Mouse (Mus musculus) megakaryocyte, embryonic 14.5 days (primary cell): Measurements from ENCODE around the gene Aplp2. TPM values are rescaled to one million over a fixed set of nuclear protein-coding genes. Genes with fewer than 3 reads are reported as not detected.
A peak's percentile ranks its signal among the peaks of the same experiment; 100 is the strongest.

ENCODE experiments used
- H3K27me3 ChIP-seq: replicated peaks from 2 replicates; pipeline ENCODE3; 2012; ENCODE audit warnings: inconsistent platforms
- H3K36me3 ChIP-seq: replicated peaks from 2 replicates; pipeline ENCODE3; 2012; ENCODE audit warnings: low read length, inconsistent platforms, mixed read lengths
- H3K4me1 ChIP-seq: 2 replicates; pipeline ENCODE4 v1.6.1; 2012; ENCODE audit warnings: inconsistent platforms
- H3K4me3 ChIP-seq: replicated peaks from 2 replicates; pipeline ENCODE3; 2012; ENCODE audit warnings: moderate library complexity, mild to moderate bottlenecking, inconsistent platforms
- H3K9me3 ChIP-seq: 2 replicates; pipeline ENCODE4 v1.6.1; 2012; ENCODE audit warnings: inconsistent platforms
- FLI1 ChIP-seq: IDR thresholded peaks from 2 replicates; pipeline ENCODE4 v1.6.1; 2012; ENCODE audit warnings: low read length, inconsistent platforms, mixed read lengths
- GATA1 ChIP-seq: IDR thresholded peaks from 3 replicates; pipeline ENCODE4 v1.6.1; 2012; ENCODE audit warnings: mixed read lengths, low read length, inconsistent platforms, borderline replicate concordance
- polyA plus RNA-seq: library from polyadenylated mRNA; stranded (reverse); fragments of >175 nt; gene quantifications from 2 replicates; pipeline ENCODE4 v1.2.3, GENCODE M21; 2012; ENCODE audit warnings: low replicate concordance; ENCODE audit not compliant: insufficient read depth

The Aplp2 gene
- polyA plus RNA-seq, 1 experiment: 4.7 TPM

- Histone ChIP-seq H3K4me3 (no peak overlapping the region), H3K4me1 (0 out of 2 replicates have a peak, but pooled peaks cover 4% of the 10 kb centered on the region), H3K27me3 (peaks cover 10% of the 10 kb centered on the region), H3K9me3 (peaks cover 3% of the 10 kb centered on the region; the same call in 1 of the 2 replicates), H3K36me3 (no peaks in the 10 kb centered on the region)
- TF ChIP-seq FLI1 (no peak), GATA1 (no peak)
These were observed 23.4 kb upstream of the Aplp2 start for GRCm38 (mm10) chr9:31235030-31235429.

- 0 out of 2 replicates have a peak, but pooled peaks cover 4% of the 10 kb centered on the region for H3K4me1 ChIP-seq
- H3K9me3 ChIP-seq: no peaks in the 10 kb centered on the region
- no peak overlapping the region for H3K4me3 ChIP-seq
- no peak for TF ChIP-seq FLI1
- no peak for TF ChIP-seq GATA1
- no peaks in the 10 kb centered on the region for H3K27me3 ChIP-seq
- no peaks in the 10 kb centered on the region for H3K36me3 ChIP-seq
These were observed 14.9 kb upstream of the Aplp2 start for GRCm38 (mm10) chr9:31226541-31226940.

GRCm38 (mm10) chr9:31225808-31226207, 14.2 kb upstream of the Aplp2 start:
- TF ChIP-seq GATA1 (no peak), FLI1 (no peak)
- no peak overlapping the region for H3K4me3 ChIP-seq
- H3K27me3 ChIP-seq: no peaks in the 10 kb centered on the region
- no peaks in the 10 kb centered on the region for H3K36me3 ChIP-seq
- no peaks in the 10 kb centered on the region for H3K9me3 ChIP-seq
- 0 out of 2 replicates have a peak, but pooled peaks cover 4% of the 10 kb centered on the region for H3K4me1 ChIP-seq

GRCm38 (mm10) chr9:31223475-31223874, 11.9 kb upstream of the Aplp2 start:
- H3K36me3 ChIP-seq: no peaks in the 10 kb centered on the region
- H3K4me3 ChIP-seq: no peak overlapping the region
- no peaks in the 10 kb centered on the region for H3K9me3 ChIP-seq
- H3K4me1 ChIP-seq: no peaks in the 10 kb centered on the region
- TF ChIP-seq FLI1 (no peak), GATA1 (no peak)
- H3K27me3 ChIP-seq: peaks cover 5% of the 10 kb centered on the region

- Histone ChIP-seq H3K4me1 (peaks cover 8% of the 10 kb centered on the region), H3K4me3 (no peak overlapping the region), H3K36me3 (no peaks in the 10 kb centered on the region), H3K27me3 (peaks cover 10% of the 10 kb centered on the region), H3K9me3 (no peaks in the 10 kb centered on the region)
- no peak for TF ChIP-seq GATA1
- no peak for TF ChIP-seq FLI1
These were observed 9.6 kb upstream of the Aplp2 start for GRCm38 (mm10) chr9:31221170-31221569.

- Histone ChIP-seq H3K9me3 (no peaks in the 10 kb centered on the region), H3K36me3 (no peaks in the 10 kb centered on the region), H3K27me3 (peaks cover 16% of the 10 kb centered on the region), H3K4me1 (peaks cover 10% of the 10 kb centered on the region), H3K4me3 (no peak overlapping the region)
- TF ChIP-seq GATA1 (no peak), FLI1 (no peak)
These were observed 6.2 kb upstream of the Aplp2 start for GRCm38 (mm10) chr9:31217631-31218380.

- Histone ChIP-seq H3K4me3 (peak overlapping the region; percentile 95), H3K36me3 (no peaks in the 10 kb centered on the region), H3K9me3 (no peaks in the 10 kb centered on the region), H3K4me1 (peaks cover 26% of the 10 kb centered on the region), H3K27me3 (peaks cover 54% of the 10 kb centered on the region)
- TF ChIP-seq FLI1: no peak
- no peak for TF ChIP-seq GATA1
These were observed 939 bp upstream of the Aplp2 start for GRCm38 (mm10) chr9:31212500-31213008.

- TF ChIP-seq FLI1 (no peak), GATA1 (no peak)
- H3K9me3 ChIP-seq: no peaks in the 10 kb centered on the region
- no peaks in the 10 kb centered on the region for H3K36me3 ChIP-seq
- peak overlapping the region; percentile 95 for H3K4me3 ChIP-seq
- H3K4me1 ChIP-seq: peaks cover 20% of the 10 kb centered on the region
- peaks cover 54% of the 10 kb centered on the region for H3K27me3 ChIP-seq
These were observed 596 bp downstream of the Aplp2 start for GRCm38 (mm10) chr9:31210749-31211689.

GRCm38 (mm10) chr9:31210163-31210562, 1.5 kb downstream of the Aplp2 start:
- Histone ChIP-seq H3K4me3 (no peak overlapping the region), H3K9me3 (no peaks in the 10 kb centered on the region), H3K36me3 (no peaks in the 10 kb centered on the region), H3K27me3 (peaks cover 53% of the 10 kb centered on the region), H3K4me1 (peaks cover 20% of the 10 kb centered on the region)
- TF ChIP-seq FLI1 (no peak), GATA1 (no peak)
